1 mouse cellular context compared by ENCODE assay signal in genomic region chr9:119974609-119975008, GRCm38 (mm10).
A peak's percentile ranks its signal among the peaks of the same experiment; 100 is the strongest.
TF ChIP-seq lines count a peak whose summit lies in the region.

No protein-coding gene starts in this region.

TF ChIP-seq in CH12.LX, 34 proteins besides CTCF, POLR2A, EP300 and RAD21:
- no peak for TF ChIP-seq USF2 (conservative IDR thresholded peaks at IDR 0.05; ENCODE audit: low read depth, low read length)
- TF ChIP-seq RCOR1 (conservative IDR thresholded peaks at IDR 0.05; ENCODE audit: low read depth, low read length): no peak
- no peak for TF ChIP-seq MEF2A (IDR thresholded peaks at IDR 0.05; ENCODE audit: borderline replicate concordance, low read depth, low read length)
- TF ChIP-seq MAZ (IDR thresholded peaks at IDR 0.05; ENCODE audit: low read depth, low read length): no peak
- TF ChIP-seq GABPA (IDR thresholded peaks at IDR 0.05; ENCODE audit: insufficient replicate concordance, low read depth, low read length): no peak
- TF ChIP-seq MXI1 (IDR thresholded peaks at IDR 0.05; ENCODE audit: low read depth, low read length): 0 out of 2 replicates have a peak, but pooled peaks have one; percentile 1
